ENCODE assay signal across 18 mouse cellular contexts in the genomic region with DNA sequence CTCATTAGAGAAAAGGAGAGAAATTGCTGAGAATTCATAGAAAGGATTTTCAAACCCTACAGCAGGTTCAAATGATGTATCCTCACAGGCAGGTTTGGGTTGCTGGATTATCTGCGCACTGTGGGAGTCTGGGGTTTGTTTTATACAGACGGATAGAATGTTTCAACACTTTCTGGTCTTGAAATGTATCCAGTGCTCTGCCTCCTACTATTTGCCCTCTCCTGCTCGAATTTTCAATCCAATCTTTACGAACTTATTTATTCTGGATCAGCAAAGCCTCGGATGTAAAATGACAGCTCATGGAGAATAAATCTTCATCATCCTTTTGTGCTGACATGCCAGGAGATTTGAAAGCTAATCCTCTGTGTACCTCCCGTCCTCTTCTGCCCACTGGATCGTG.
"Had no signal": no experiment of that assay in that cellular context is flagged by ENCODE, and none has a peak within 500 bp of the region (broad histone marks: within the 10 kb centered on the region; RNA-seq: fewer than 3 reads in every experiment).

No protein-coding gene starts in this region.

- DNase-seq: kidney, adult 2 months; kidney, postnatal 36 days; layer of hippocampus, adult 9-11 months; layer of hippocampus, postnatal 36 days; liver, embryonic 13.5 days; liver, postnatal 0 days; lung, postnatal 14 days; right cerebral cortex, adult 18-20 months; right cerebral cortex, postnatal 25 days; thymus, adult 18-20 months; thymus, postnatal 14 days had no signal

- H3K27ac ChIP-seq: kidney, postnatal 0 days; limb, embryonic 15.5 days; liver, embryonic 13.5 days; lung, embryonic 15.5 days; macrophage; neural tube, embryonic 15.5 days had no signal

- ATAC-seq: liver, postnatal 0 days had no signal

- H3K4me2 ChIP-seq: limb, embryonic 15.5 days; liver, embryonic 13.5 days; lung, embryonic 15.5 days; neural tube, embryonic 15.5 days had no signal

- H3K9ac ChIP-seq: limb, embryonic 15.5 days; liver, embryonic 13.5 days; liver, postnatal 0 days; lung, embryonic 15.5 days; neural tube, embryonic 15.5 days had no signal

- H3K27me3 ChIP-seq: limb, embryonic 15.5 days; liver, embryonic 13.5 days; lung, embryonic 15.5 days; megakaryocyte, embryonic 14.5 days had no signal

- H3K4me3 ChIP-seq: limb, embryonic 15.5 days; liver, embryonic 13.5 days; lung, embryonic 15.5 days; megakaryocyte, embryonic 14.5 days; myocyte; neural tube, embryonic 15.5 days had no signal

- H3K4me1 ChIP-seq: limb, embryonic 15.5 days; liver, embryonic 13.5 days; lung, embryonic 15.5 days had no signal

- H3K36me3 ChIP-seq: limb, embryonic 15.5 days; liver, embryonic 13.5 days; lung, embryonic 15.5 days; neural tube, embryonic 15.5 days had no signal

- H3K9me3 ChIP-seq: limb, embryonic 15.5 days; liver, embryonic 13.5 days; lung, embryonic 15.5 days; megakaryocyte, embryonic 14.5 days; neural tube, embryonic 15.5 days had no signal
